Mouse (Mus musculus): Measurements from ENCODE around the gene Dhx38. TPM values are rescaled to one million over a fixed set of nuclear protein-coding genes. Genes with fewer than 3 reads are reported as not detected.

Gene Dhx38
- total RNA-seq (2015) (15.0 and 18.8 TPM in 2 replicates), total RNA-seq (2017) (68.6 and 69.5 TPM in 2 replicates)

GRCm38 (mm10) chr8:109565498-109566333 is at the start of gene Dhx38, which contains the start of gene Txnl4b:
Gene Dhx38, minus strand, starts transcription at chr8:109565861.
Gene Txnl4b, plus strand, starts transcription at chr8:109565892.
- ATAC-seq (replicated peaks; ENCODE audit: poor library complexity): peak; percentile 89

- peak; percentile 94 for ATAC-seq (replicated peaks; ENCODE audit: poor library complexity)
Measured at GRCm38 (mm10) chr8:109614243-109615210, 48.9 kb upstream of the Dhx38 start, which contains the start of gene Pkd1l3. Gene Pkd1l3, plus strand, starts transcription at chr8:109614517.

- no peak for ATAC-seq (replicated peaks; ENCODE audit: poor library complexity)
Measured at GRCm38 (mm10) chr8:109609153-109609502, 43.5 kb upstream of the Dhx38 start.

GRCm38 (mm10) chr8:109608271-109609152 is 42.9 kb upstream of the Dhx38 start, which contains the start of gene Dhodh:
Gene Dhodh, minus strand, starts transcription at chr8:109608673.
- ATAC-seq (replicated peaks; ENCODE audit: poor library complexity): peak; percentile 91

- peak; percentile 28 for ATAC-seq (replicated peaks; ENCODE audit: poor library complexity)
Measured at GRCm38 (mm10) chr8:109607650-109608049, 42.0 kb upstream of the Dhx38 start.

GRCm38 (mm10) chr8:109606725-109607124 is 41.1 kb upstream of the Dhx38 start:
- ATAC-seq (replicated peaks; ENCODE audit: poor library complexity): no peak

- peak; percentile 74 for ATAC-seq (replicated peaks; ENCODE audit: poor library complexity)
Measured at GRCm38 (mm10) chr8:109595854-109596253, 30.2 kb upstream of the Dhx38 start.

- ATAC-seq (replicated peaks; ENCODE audit: poor library complexity): peak; percentile 80
Measured at GRCm38 (mm10) chr8:109593117-109593788, 27.6 kb upstream of the Dhx38 start.

- peak; percentile 16; the same call in 1 of the 2 replicates for ATAC-seq (replicated peaks; ENCODE audit: poor library complexity)
Measured at GRCm38 (mm10) chr8:109592164-109592563, 26.5 kb upstream of the Dhx38 start.

GRCm38 (mm10) chr8:109591367-109591766 is 25.7 kb upstream of the Dhx38 start:
- peak; percentile 38 for ATAC-seq (replicated peaks; ENCODE audit: poor library complexity)

- ATAC-seq (replicated peaks; ENCODE audit: poor library complexity): no peak
Measured at GRCm38 (mm10) chr8:109590901-109591300, 25.2 kb upstream of the Dhx38 start.

- no peak for ATAC-seq (replicated peaks; ENCODE audit: poor library complexity)
Measured at GRCm38 (mm10) chr8:109586972-109587504, 21.4 kb upstream of the Dhx38 start.

GRCm38 (mm10) chr8:109585652-109586051 is 20.0 kb upstream of the Dhx38 start:
- ATAC-seq (replicated peaks; ENCODE audit: poor library complexity): peak; percentile 94

- no peak for ATAC-seq (replicated peaks; ENCODE audit: poor library complexity)
Measured at GRCm38 (mm10) chr8:109584830-109585229, 19.2 kb upstream of the Dhx38 start.

- no peak for ATAC-seq (replicated peaks; ENCODE audit: poor library complexity)
Measured at GRCm38 (mm10) chr8:109584293-109584692, 18.6 kb upstream of the Dhx38 start.

GRCm38 (mm10) chr8:109578900-109579301 is 13.2 kb upstream of the Dhx38 start, which contains the start of gene Hp:
Gene Hp, minus strand, starts transcription at chr8:109579172.
- ATAC-seq (replicated peaks; ENCODE audit: poor library complexity): peak; percentile 88

- no peak for ATAC-seq (replicated peaks; ENCODE audit: poor library complexity)
Measured at GRCm38 (mm10) chr8:109576311-109576710, 10.7 kb upstream of the Dhx38 start.

- ATAC-seq (replicated peaks; ENCODE audit: poor library complexity): peak; percentile 54
Measured at GRCm38 (mm10) chr8:109571139-109571538, 5.5 kb upstream of the Dhx38 start.

- no peak for ATAC-seq (replicated peaks; ENCODE audit: poor library complexity)
Measured at GRCm38 (mm10) chr8:109564766-109565165, 895 bp downstream of the Dhx38 start.
